Mouse (Mus musculus) spleen, postnatal 4 days (tissue): Measurements from ENCODE around the gene Gcfc2.

ENCODE experiments used
- DNase-seq, 2 experiments: peaks; one replicate each; pipeline ENCODE4 v3.0.0; 2022; ENCODE audit warnings: low spot score in 2 of 2

Gcfc2 gene

GRCm38 (mm10) chr6:81923523-81924142 is at the start of gene Gcfc2:
Gcfc2 (plus strand) TSS chr6:81923669.
- peak; percentile 92 to 98 for DNase-seq

GRCm38 (mm10) chr6:81895678-81896230 is 27.7 kb upstream of the Gcfc2 start:
- DNase-seq: no peak

- no peak for DNase-seq
Observed at GRCm38 (mm10) chr6:81910302-81910855, 13.1 kb upstream of the Gcfc2 start.

- no peak for DNase-seq
Observed at GRCm38 (mm10) chr6:81911244-81911643, 12.2 kb upstream of the Gcfc2 start.

- DNase-seq: no peak
Observed at GRCm38 (mm10) chr6:81911713-81912112, 11.8 kb upstream of the Gcfc2 start.

GRCm38 (mm10) chr6:81912177-81912576 is 11.3 kb upstream of the Gcfc2 start:
- no peak for DNase-seq

GRCm38 (mm10) chr6:81924304-81924703 is 835 bp downstream of the Gcfc2 start:
- no peak for DNase-seq

GRCm38 (mm10) chr6:81929402-81929801 is 5.9 kb downstream of the Gcfc2 start:
- DNase-seq: no peak

GRCm38 (mm10) chr6:81933281-81933680 is 9.8 kb downstream of the Gcfc2 start:
- DNase-seq: no peak

- DNase-seq: no peak
Observed at GRCm38 (mm10) chr6:81941718-81942117, 18.2 kb downstream of the Gcfc2 start.

- DNase-seq: no peak
Observed at GRCm38 (mm10) chr6:81943281-81943680, 19.8 kb downstream of the Gcfc2 start.

- no peak for DNase-seq
Observed at GRCm38 (mm10) chr6:81944432-81944831, 21.0 kb downstream of the Gcfc2 start.

GRCm38 (mm10) chr6:81946906-81947305 is 23.4 kb downstream of the Gcfc2 start:
- no peak for DNase-seq

- no peak for DNase-seq
Observed at GRCm38 (mm10) chr6:81955133-81955532, 31.7 kb downstream of the Gcfc2 start.

GRCm38 (mm10) chr6:81956399-81956798 is 32.9 kb downstream of the Gcfc2 start:
- no peak for DNase-seq

- no peak for DNase-seq
Observed at GRCm38 (mm10) chr6:81957992-81958391, 34.5 kb downstream of the Gcfc2 start.

- DNase-seq: no peak
Observed at GRCm38 (mm10) chr6:81959866-81960265, 36.4 kb downstream of the Gcfc2 start.

- no peak for DNase-seq
Observed at GRCm38 (mm10) chr6:81960284-81960683, 36.8 kb downstream of the Gcfc2 start.

GRCm38 (mm10) chr6:81965296-81966067 is 42.0 kb downstream of the Gcfc2 start, which contains the start of gene Mrpl19:
Mrpl19 (minus strand) TSS chr6:81965958.
- peak; percentile 87 to 92 for DNase-seq

- no peak for DNase-seq
Observed at GRCm38 (mm10) chr6:81966068-81966544, 42.6 kb downstream of the Gcfc2 start.

- no peak for DNase-seq
Observed at GRCm38 (mm10) chr6:81971196-81971595, 47.7 kb downstream of the Gcfc2 start.

- no peak for DNase-seq
Observed at GRCm38 (mm10) chr6:81972595-81972994, 49.1 kb downstream of the Gcfc2 start.
